Mouse (Mus musculus): ENCODE measurements around the gene Ccdc82. TPM values are rescaled to one million over a fixed set of nuclear protein-coding genes. Genes with fewer than 3 reads are reported as not detected.

The Ccdc82 gene
- polyA plus RNA-seq, 1 experiment = 10.7 TPM

Other genes with a start within 250 kb of the Ccdc82 start
- 1.2 TPM in 2 replicates for gene Jrkl, start 1.1 kb upstream of the Ccdc82 start, polyA plus RNA-seq (2012; rRNA removed)
- gene Maml2, start 51.0 kb downstream of the Ccdc82 start, polyA plus RNA-seq (2012; rRNA removed) = 8.4 and 8.6 TPM in 2 replicates
- not detected in 2 replicates for gene Gm17571, start 199.8 kb downstream of the Ccdc82 start, polyA plus RNA-seq (2012; rRNA removed)